Mouse (Mus musculus): ENCODE results near the gene Gm45062. TPM values are rescaled to one million over a fixed set of nuclear protein-coding genes. Genes with fewer than 3 reads are reported as not detected.

Gm45062 gene
- polyA plus RNA-seq, 1 experiment, result 0.58 TPM

DNA sequence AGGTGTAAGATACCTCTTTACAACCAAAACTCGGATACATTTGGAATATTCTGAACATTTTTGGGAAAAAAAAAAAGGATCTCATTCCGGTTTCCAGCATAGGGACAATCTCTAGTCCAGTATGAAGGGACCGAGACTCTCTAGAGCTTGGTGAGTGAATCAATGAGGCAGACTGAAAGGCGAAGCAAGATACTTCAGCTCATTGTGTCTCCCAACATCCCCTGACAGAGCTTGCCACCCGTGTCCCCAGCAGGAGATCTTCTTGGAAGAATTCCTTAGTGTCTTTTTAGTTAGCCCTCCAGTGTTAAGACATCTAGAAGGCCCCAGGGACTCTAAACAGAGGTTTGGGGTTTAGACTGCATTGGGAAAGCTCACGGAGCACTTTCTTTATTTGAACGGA is 230.0 kb downstream of the Gm45062 start:
- H3K4me1 ChIP-seq (replicated peaks; ENCODE audit: control insufficient read depth, insufficient read depth, low read length), result peaks cover 36% of the 10 kb centered on the region
- no peak overlapping the region for H3K4me3 ChIP-seq (ENCODE audit: control insufficient read depth, insufficient read depth, low read length)
- no peaks in the 10 kb centered on the region for H3K36me3 ChIP-seq (ENCODE audit: control insufficient read depth, insufficient read depth, low read length)
- TF ChIP-seq CTCF (IDR thresholded peaks at IDR 0.05; ENCODE audit: borderline replicate concordance, control insufficient read depth, extremely low read depth, insufficient read depth, low read length, poor library complexity), result no peak
- TF ChIP-seq POLR2A (IDR thresholded peaks at IDR 0.05; ENCODE audit: control insufficient read depth, extremely low read depth, insufficient read depth, low read length, poor library complexity), result no peak
- no peaks in the 10 kb centered on the region for H3K27me3 ChIP-seq (ENCODE audit: control insufficient read depth, insufficient read depth, low read length)
- DNase-seq, result no peak
- peak overlapping the region; percentile 59; the same call in 1 of the 2 replicates for H3K27ac ChIP-seq (ENCODE audit: control insufficient read depth, insufficient read depth, low read length)
- 94% methylated on average over 7 of the region's 7 CpGs for WGBS

DNA sequence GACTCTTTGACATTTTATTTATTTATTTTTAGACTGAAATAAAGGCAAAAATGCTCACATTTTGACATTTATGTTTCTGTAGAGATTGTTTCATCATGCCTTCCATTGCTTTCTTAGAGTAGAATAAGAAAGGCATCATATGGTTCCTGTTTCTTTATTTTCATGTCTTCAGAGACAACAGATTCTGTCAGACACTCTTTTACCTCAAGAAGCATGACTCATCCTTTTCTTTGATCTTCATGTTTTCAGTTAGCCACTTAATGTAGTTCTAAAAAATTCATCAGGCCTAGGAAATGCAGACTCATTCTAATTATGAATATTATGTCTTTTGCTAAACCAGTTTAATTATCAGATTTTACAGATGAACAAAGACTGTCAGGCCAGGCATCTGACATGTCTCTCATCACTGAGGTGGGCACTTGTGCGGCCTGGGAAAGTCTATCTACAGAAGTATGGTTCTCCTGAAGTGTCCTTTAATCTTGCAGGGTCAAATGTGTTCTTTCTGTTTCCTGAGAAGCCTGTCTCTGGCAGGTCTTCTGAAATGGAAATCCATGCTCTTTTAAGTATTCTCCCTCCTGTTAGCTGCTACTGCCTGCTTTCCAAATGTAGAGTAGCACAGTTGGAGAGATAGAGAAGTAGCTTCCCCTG is 230.8 kb downstream of the Gm45062 start:
- Histone ChIP-seq H3K4me1 (replicated peaks; ENCODE audit: control insufficient read depth, insufficient read depth, low read length) (peaks cover 31% of the 10 kb centered on the region), H3K27ac (ENCODE audit: control insufficient read depth, insufficient read depth, low read length) (peak overlapping the region; percentile 82), H3K4me3 (ENCODE audit: control insufficient read depth, insufficient read depth, low read length) (no peak overlapping the region), H3K36me3 (ENCODE audit: control insufficient read depth, insufficient read depth, low read length) (no peaks in the 10 kb centered on the region), H3K27me3 (ENCODE audit: control insufficient read depth, insufficient read depth, low read length) (no peaks in the 10 kb centered on the region)
- 89% methylated on average over 1 of the region's 1 CpGs for WGBS
- TF ChIP-seq CTCF (IDR thresholded peaks at IDR 0.05; ENCODE audit: borderline replicate concordance, control insufficient read depth, extremely low read depth, insufficient read depth, low read length, poor library complexity) (no peak), POLR2A (IDR thresholded peaks at IDR 0.05; ENCODE audit: control insufficient read depth, extremely low read depth, insufficient read depth, low read length, poor library complexity) (no peak)
- no peak for DNase-seq

GRCm38 (mm10) chr6:8492248-8492647 is 233.0 kb downstream of the Gm45062 start:
- TF ChIP-seq POLR2A (IDR thresholded peaks at IDR 0.05; ENCODE audit: control insufficient read depth, extremely low read depth, insufficient read depth, low read length, poor library complexity), result no peak
- no peak for TF ChIP-seq CTCF (IDR thresholded peaks at IDR 0.05; ENCODE audit: borderline replicate concordance, control insufficient read depth, extremely low read depth, insufficient read depth, low read length, poor library complexity)
- Histone ChIP-seq H3K36me3 (ENCODE audit: control insufficient read depth, insufficient read depth, low read length) (no peaks in the 10 kb centered on the region), H3K4me1 (replicated peaks; ENCODE audit: control insufficient read depth, insufficient read depth, low read length) (peaks cover 25% of the 10 kb centered on the region), H3K27me3 (ENCODE audit: control insufficient read depth, insufficient read depth, low read length) (no peaks in the 10 kb centered on the region), H3K4me3 (ENCODE audit: control insufficient read depth, insufficient read depth, low read length) (no peak overlapping the region), H3K27ac (ENCODE audit: control insufficient read depth, insufficient read depth, low read length) (no peak overlapping the region)
- WGBS, result 95% methylated on average over 3 of the region's 3 CpGs
- no peak for DNase-seq

DNA sequence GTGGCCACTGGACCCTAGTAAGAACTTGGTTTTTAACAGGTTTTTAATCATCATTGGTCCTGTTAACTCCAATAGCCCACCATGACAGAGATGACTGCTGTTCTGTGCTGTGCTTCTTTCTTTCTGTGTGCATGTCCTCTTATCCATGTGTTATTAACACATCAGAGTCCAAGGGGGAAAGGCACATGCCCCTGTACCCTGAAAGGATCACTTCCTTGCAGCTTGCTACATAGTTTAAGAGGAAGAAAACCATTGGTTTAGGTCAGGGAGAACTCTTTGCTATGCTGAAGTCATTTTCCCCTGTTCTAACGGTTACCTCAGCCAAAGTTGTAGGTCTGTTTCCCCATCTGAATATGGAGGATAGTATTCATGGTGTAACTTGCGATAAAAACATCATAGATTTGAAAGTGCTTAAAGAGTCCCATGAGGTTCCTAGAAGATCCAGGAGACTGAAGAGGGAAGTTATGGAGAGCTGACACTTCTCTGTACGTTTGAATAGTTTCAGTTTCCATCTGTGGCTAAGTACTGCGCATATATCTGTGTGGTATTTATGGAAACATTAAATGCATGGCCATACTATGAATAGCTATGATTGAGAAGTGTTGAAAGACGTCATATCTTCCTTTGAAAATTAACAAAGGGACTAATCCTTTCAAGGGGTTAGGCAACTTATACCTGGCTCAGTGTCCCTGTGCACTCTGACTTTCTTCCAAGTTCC is 236.0 kb downstream of the Gm45062 start:
- Histone ChIP-seq H3K27ac (ENCODE audit: control insufficient read depth, insufficient read depth, low read length) (no peak overlapping the region), H3K27me3 (ENCODE audit: control insufficient read depth, insufficient read depth, low read length) (no peaks in the 10 kb centered on the region), H3K4me3 (ENCODE audit: control insufficient read depth, insufficient read depth, low read length) (no peak overlapping the region), H3K36me3 (ENCODE audit: control insufficient read depth, insufficient read depth, low read length) (no peaks in the 10 kb centered on the region), H3K4me1 (replicated peaks; ENCODE audit: control insufficient read depth, insufficient read depth, low read length) (peaks cover 19% of the 10 kb centered on the region)
- WGBS, result 64% methylated on average over 5 of the region's 5 CpGs
- TF ChIP-seq POLR2A (IDR thresholded peaks at IDR 0.05; ENCODE audit: control insufficient read depth, extremely low read depth, insufficient read depth, low read length, poor library complexity) (no peak), CTCF (IDR thresholded peaks at IDR 0.05; ENCODE audit: borderline replicate concordance, control insufficient read depth, extremely low read depth, insufficient read depth, low read length, poor library complexity) (no peak)
- DNase-seq, result no peak

DNA sequence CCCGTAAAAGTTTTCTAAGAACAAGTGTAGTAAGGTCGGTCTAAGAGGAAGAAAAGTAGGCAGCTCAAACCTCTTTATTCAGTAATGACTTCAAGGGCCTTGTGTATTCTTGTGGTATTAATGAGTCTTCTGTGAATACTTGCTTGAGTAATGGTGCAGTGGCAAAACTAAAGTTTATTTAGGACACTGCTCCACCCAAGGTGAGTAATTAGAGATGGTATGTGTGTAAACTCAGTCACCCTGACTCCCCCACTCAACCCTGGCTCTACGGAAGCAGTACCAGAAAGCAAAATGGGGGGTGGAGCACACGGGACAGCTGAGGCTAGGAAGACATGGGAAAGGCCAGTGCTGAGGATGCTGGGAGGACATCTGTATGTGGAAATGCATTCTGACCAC is 236.6 kb downstream of the Gm45062 start:
- Histone ChIP-seq H3K27me3 (ENCODE audit: control insufficient read depth, insufficient read depth, low read length) (no peaks in the 10 kb centered on the region), H3K4me3 (ENCODE audit: control insufficient read depth, insufficient read depth, low read length) (no peak overlapping the region), H3K27ac (ENCODE audit: control insufficient read depth, insufficient read depth, low read length) (no peak overlapping the region), H3K36me3 (ENCODE audit: control insufficient read depth, insufficient read depth, low read length) (no peaks in the 10 kb centered on the region), H3K4me1 (replicated peaks; ENCODE audit: control insufficient read depth, insufficient read depth, low read length) (peaks cover 15% of the 10 kb centered on the region)
- no peak for TF ChIP-seq CTCF (IDR thresholded peaks at IDR 0.05; ENCODE audit: borderline replicate concordance, control insufficient read depth, extremely low read depth, insufficient read depth, low read length, poor library complexity)
- TF ChIP-seq POLR2A (IDR thresholded peaks at IDR 0.05; ENCODE audit: control insufficient read depth, extremely low read depth, insufficient read depth, low read length, poor library complexity), result no peak
- no peak for DNase-seq
- 84% methylated on average over 4 of the region's 4 CpGs for WGBS

DNA sequence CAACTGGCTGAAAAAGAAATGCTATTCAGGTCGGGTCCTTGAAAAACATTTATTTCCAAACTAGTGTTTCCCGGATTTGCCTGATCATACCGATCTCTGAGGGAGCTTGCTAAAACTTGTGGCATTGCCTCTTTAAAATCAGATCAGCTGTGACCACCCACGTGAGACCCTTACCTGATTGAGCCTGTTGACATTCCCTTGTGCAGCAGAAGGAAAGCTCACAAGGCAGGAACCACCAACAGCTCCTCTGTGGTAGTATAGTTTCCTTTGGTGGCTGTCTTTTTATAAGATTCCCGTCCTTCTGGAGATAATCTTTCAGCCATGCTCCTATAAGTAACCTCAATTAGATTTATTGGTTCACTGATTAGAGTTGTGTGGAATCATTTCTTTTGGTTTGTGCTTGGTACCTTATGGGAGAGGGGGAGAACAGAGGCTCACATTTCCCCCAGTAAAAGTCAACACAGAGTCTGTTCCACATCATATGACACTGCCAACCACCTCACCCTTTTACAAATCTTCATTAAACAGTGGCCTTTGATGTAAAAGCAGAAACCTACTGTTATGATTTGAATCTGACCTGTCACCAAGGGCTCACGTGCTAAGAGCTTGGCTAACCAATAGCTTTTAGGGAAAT is 238.1 kb downstream of the Gm45062 start:
- peaks cover 12% of the 10 kb centered on the region for H3K4me1 ChIP-seq (replicated peaks; ENCODE audit: control insufficient read depth, insufficient read depth, low read length)
- no peak overlapping the region for H3K4me3 ChIP-seq (ENCODE audit: control insufficient read depth, insufficient read depth, low read length)
- WGBS, result 87% methylated on average over 6 of the region's 6 CpGs
- TF ChIP-seq CTCF (IDR thresholded peaks at IDR 0.05; ENCODE audit: borderline replicate concordance, control insufficient read depth, extremely low read depth, insufficient read depth, low read length, poor library complexity), result no peak
- TF ChIP-seq POLR2A (IDR thresholded peaks at IDR 0.05; ENCODE audit: control insufficient read depth, extremely low read depth, insufficient read depth, low read length, poor library complexity), result no peak
- no peak for DNase-seq
- H3K27ac ChIP-seq (ENCODE audit: control insufficient read depth, insufficient read depth, low read length), result no peak overlapping the region
- H3K36me3 ChIP-seq (ENCODE audit: control insufficient read depth, insufficient read depth, low read length), result no peaks in the 10 kb centered on the region
- H3K27me3 ChIP-seq (ENCODE audit: control insufficient read depth, insufficient read depth, low read length), result no peaks in the 10 kb centered on the region

All from thymus, adult 2 months (tissue).